Mouse (Mus musculus): ENCODE results near the gene Pagr1b.

GRCm38 (mm10) chr7:127026616-127026983, 10.3 kb upstream of the Pagr1b start:
- TF ChIP-seq E2F4 (IDR thresholded peaks at IDR 0.05; ENCODE audit: insufficient replicate concordance, low read depth, low read length) (no peak), MXI1 (IDR thresholded peaks at IDR 0.05; ENCODE audit: low read depth, low read length) (no peak), RCOR1 (conservative IDR thresholded peaks at IDR 0.05; ENCODE audit: low read depth, low read length) (no peak), CTCF (conservative IDR thresholded peaks at IDR 0.05 in 1 of 2, IDR thresholded peaks at IDR 0.05 in 1 of 2; ENCODE audit: low read depth in 2 of 2, low read length in 2 of 2) (no peak), MEF2A (IDR thresholded peaks at IDR 0.05; ENCODE audit: borderline replicate concordance, low read depth, low read length) (no peak), ZNF384 (IDR thresholded peaks at IDR 0.05; ENCODE audit: low read depth, low read length) (no peak), POLR2A (IDR thresholded peaks at IDR 0.05; ENCODE audit: low read depth, low read length) (no peak), EP300 (IDR thresholded peaks at IDR 0.05; ENCODE audit: low read length) (no peak)

Data from CH12.LX (cell line).